Mouse (Mus musculus) cerebellum, adult 9-11 months (tissue): Measurements from ENCODE around the gene Mcm5.

Source experiments
- DNase-seq: peaks from one replicate; pipeline ENCODE4 v3.0.0; 2022

Mcm5 gene

DNA sequence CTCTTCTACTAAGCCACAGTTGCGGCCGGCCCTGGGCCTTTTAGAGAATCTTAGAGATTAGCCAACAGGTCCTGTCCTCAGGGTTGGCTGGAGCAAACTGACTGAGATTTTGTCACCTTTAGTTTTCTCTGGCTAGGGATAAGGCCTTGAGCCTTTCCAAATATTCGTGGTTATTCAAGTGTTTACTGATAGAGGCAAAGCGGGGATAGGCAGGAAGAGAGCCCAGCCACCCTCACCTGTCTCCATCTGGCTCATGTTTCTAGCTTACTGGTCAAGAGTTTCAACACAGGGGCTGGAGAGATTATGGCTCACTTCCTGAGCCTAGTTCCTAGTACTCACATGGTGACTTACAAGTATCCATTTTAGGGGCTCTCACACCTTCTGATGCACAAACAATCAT, 6.4 kb upstream of the Mcm5 start:
- DNase-seq = no peak

- no peak for DNase-seq
Measured at GRCm38 (mm10) chr8:75103376-75103878, 5.9 kb upstream of the Mcm5 start.

DNA sequence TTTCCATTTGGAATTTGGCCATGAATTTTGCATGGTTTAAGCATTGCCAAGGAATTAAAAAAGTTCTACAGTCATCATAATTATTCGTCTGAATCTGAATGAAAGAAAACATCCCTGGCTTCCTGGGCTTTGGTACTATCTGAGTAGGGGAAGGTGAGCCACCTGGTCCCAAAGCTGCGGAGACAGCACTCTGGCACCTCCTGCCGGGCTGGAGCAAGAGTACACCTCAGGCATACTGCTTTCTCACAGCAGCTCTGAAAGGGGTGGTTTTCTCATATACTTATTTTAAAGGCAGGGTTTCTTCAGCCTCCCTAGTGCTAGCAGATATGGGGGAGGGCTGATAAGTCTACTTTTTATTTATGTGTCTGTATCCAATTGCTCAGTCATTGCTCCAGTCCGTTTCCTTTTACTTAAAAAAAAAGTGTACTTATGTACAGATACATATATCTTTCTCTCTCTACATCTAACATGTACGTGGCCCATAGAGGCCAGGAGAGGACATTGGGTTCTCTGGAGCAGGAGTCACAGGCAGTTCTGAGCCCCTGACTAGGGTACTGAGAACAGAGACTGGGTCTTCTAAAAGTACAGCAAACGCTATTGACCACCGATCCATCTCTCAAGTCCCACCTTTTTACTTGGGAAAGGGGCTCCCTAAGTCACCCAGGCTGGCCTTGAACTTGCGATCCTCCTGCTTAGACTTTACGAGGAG, 688 bp upstream of the Mcm5 start:
- peak; percentile 82 for DNase-seq

GRCm38 (mm10) chr8:75110093-75110492, 724 bp downstream of the Mcm5 start:
- DNase-seq = peak; percentile 41

- no peak for DNase-seq
Measured at GRCm38 (mm10) chr8:75118505-75118904, 9.1 kb downstream of the Mcm5 start.

GRCm38 (mm10) chr8:75119287-75119686, 9.9 kb downstream of the Mcm5 start:
- no peak for DNase-seq

GRCm38 (mm10) chr8:75119747-75120146, 10.4 kb downstream of the Mcm5 start:
- DNase-seq = no peak

DNA sequence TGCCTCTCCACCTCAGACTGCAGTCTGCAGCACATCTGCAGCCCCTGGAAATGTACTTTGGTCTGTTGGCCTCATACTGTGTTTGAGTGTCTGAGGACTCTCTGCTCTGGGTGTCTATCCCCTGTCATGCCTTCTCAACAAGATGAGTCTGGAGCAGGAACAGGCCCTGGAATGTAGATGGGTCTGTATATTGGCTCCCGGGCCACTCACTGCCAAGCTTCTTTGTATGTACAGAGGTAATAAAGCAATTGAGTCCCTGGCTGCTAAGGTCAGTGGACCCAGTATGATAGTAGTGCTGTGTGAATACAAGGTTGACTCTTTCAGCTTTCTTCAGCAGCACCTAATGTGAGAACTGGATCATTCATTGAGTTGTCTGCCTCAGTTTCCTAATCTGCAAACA, 18.0 kb downstream of the Mcm5 start:
- DNase-seq = no peak

GRCm38 (mm10) chr8:75132485-75132884, 23.1 kb downstream of the Mcm5 start:
- DNase-seq = peak; percentile 50

GRCm38 (mm10) chr8:75133399-75133798, 24.0 kb downstream of the Mcm5 start:
- DNase-seq = no peak

- DNase-seq = peak; percentile 79
Measured at GRCm38 (mm10) chr8:75134603-75135391, 25.4 kb downstream of the Mcm5 start.

DNA sequence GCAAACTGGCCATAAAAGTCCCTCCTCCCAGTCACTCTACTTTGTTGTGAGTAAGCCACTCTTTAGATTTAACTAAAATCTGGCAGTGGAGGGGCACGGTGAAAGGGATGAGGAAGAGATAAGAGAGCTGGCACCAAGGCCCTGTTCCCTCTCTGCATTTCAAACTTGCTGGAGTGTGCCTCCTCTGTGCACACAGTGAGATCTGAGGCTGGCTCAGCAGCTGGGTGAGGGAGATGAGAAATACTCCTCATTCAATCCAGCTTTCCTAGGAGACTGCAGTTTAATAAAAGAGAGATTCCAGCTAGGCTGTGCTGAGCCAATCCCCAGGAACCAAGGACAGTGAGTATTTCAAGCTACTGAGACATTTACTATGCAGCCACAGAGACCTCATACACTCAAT, 26.4 kb downstream of the Mcm5 start:
- no peak for DNase-seq

GRCm38 (mm10) chr8:75136256-75136655, 26.9 kb downstream of the Mcm5 start:
- DNase-seq = no peak

DNA sequence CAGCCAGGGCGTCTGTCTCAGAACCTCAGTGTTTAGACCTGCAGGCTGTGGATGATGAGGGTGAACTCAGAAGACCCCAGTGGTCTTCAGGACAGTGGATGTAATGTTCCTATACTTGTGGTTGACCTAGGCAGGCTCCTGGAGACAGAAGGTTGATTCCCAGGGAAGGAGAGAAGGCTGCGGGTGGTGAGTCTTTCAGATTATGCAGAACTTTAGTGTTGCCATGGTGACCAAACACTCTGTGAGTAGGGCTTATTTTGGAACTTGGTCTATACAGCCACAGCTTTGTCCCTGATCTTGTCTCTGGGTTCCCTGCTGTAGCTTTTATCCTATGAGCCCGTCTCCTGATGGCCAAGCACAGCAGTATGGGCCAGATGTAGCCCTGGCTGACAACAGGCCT, 28.2 kb downstream of the Mcm5 start:
- DNase-seq = no peak

DNA sequence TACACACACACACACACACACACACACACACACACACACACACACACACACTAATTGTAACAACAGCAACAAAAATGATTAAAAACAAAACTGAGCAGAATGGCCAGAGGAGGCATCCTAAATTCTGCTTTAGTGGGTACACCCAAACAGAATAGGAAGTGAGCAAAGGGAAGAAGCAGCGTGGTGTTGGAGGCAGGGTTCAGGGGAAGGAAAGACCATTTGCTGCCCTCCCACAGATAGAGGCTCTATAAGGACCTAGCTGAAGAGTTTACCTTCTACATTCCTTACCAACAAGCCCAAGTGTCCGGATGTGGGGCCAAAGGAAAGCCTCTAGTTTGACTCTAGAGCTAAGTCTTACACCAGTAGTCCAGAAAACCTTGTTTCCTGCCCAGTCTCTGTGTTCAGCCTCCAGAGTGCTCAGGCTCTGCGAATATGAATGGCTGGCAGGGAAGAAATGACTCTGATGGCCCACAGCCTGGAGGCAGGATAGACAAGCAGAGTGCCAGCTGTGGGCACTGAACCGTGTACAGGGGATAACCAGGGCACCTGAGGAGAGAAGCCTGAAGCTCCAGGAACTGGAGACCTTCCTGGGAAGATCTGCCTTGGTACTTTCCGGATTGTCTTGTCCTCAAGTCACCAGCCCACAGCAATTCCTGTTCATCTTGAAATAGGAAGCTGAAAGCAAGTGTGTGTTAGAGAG, 41.7 kb downstream of the Mcm5 start:
- peak; percentile 22 for DNase-seq

GRCm38 (mm10) chr8:75151743-75152142, 42.4 kb downstream of the Mcm5 start:
- DNase-seq = no peak

DNA sequence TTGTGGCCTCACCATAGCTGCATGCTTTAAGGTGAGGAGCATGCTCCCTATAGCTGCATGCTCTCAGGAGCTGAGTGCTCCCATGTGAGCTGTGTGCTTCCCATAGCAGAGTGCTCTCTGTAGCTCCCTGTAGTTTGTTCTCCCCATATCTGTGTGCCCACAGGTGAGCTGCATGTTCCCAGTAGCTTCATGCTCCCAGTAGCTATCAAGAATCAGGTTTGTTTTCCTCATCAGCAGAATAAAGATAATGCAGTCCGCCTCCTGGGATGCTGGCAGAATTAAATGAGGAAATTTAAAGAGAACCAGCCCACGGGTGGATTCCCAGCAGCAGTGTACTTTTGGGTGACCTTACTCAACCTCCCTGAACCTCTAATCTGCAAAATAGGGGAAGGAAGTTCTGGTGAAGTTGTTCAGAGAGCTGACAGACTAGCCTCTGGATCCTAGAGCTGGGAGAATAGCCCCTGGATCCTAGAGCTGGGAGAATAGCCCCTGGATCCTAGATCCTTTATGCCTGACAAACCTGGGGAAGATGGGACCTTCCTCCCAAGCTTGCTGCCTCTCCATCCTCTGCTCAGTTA, 43.2 kb downstream of the Mcm5 start:
- no peak for DNase-seq

- DNase-seq = no peak
Measured at GRCm38 (mm10) chr8:75154855-75155478, 45.6 kb downstream of the Mcm5 start.

GRCm38 (mm10) chr8:75155740-75156322, 46.5 kb downstream of the Mcm5 start:
- no peak for DNase-seq

DNA sequence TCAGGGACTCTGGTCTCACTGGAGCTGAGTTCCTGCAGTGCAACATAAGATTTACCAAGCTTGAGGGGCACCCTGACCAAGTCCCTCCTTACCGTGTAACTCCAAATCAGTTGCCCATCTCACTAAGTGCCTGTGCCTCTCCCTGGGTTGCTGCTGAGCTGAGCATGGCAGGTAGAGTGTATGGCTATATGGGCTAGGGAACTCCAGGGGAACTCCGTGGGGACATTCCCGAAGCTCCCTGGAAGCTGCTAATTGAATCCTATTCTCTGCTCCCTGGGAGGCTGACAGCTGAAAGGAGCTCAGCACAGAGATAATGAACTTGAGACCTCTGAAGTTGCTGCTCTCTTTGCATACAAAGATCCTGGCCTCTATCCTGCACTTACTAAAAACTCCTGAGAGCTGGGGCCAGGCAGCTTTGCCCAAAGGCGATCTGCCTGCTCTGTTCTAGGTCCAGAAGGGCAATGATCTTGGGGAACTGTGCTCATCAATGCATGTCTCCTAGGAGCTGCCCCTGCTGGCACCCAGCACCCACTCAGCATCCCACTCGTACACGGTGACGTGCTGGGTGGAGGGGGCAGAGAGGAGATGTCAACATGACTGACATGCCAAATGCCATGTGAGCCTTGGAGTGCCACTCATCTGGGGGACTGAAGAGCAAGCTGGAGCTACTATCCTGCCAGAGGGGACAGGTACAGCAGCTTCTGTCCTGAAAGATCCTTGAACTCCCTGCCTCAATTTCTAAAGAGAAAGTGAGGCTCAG, 48.3 kb downstream of the Mcm5 start:
- no peak for DNase-seq

- no peak for DNase-seq
Measured at GRCm38 (mm10) chr8:75169363-75169762, 60.0 kb downstream of the Mcm5 start.
